Mouse (Mus musculus) heart, postnatal 0 days (tissue): ENCODE measurements around the gene Tox3. TPM values are rescaled to one million over a fixed set of nuclear protein-coding genes. Genes with fewer than 3 reads are reported as not detected.

Source experiments
- ATAC-seq: fragments of 200-750 bp; cut with Nextera tagmentation; 2 replicates; pipeline ENCODE4 v1.8.0; 2017; ENCODE audit warnings: low read depth, moderate number of reproducible peaks, moderate library complexity; ENCODE audit not compliant: insufficient read depth
- DNase-seq: peaks from one replicate; pipeline ENCODE4 v3.0.0-alpha.2; 2016; ENCODE audit warnings: low spot score
- H3K27ac ChIP-seq: fragments of 300-500 bp; sonication (generic); 2 replicates; pipeline ENCODE4 v1.5.1; 2014; ENCODE audit warnings: low read depth, mild to moderate bottlenecking
- H3K27me3 ChIP-seq: fragments of 300-500 bp; sonication (generic); 2 replicates; pipeline ENCODE4 v1.6.1; 2014; ENCODE audit warnings: low read length, mixed read lengths; ENCODE audit not compliant: control insufficient read depth, insufficient read depth
- H3K36me3 ChIP-seq: fragments of 300-500 bp; sonication (generic); replicated peaks from 2 replicates; pipeline ENCODE4 v1.6.1; 2014; ENCODE audit warnings: low read length, mixed read lengths; ENCODE audit not compliant: control insufficient read depth, insufficient read depth
- H3K4me1 ChIP-seq: fragments of 300-500 bp; sonication (generic); 2 replicates; pipeline ENCODE4 v1.6.1; 2014; ENCODE audit warnings: antibody characterized with exemption; ENCODE audit not compliant: control insufficient read depth, insufficient read depth
- H3K4me2 ChIP-seq: fragments of 300-500 bp; sonication (generic); 2 replicates; pipeline ENCODE4 v1.6.1; 2014; ENCODE audit warnings: low read depth, mild to moderate bottlenecking, low read length, moderate library complexity
- H3K4me3 ChIP-seq: fragments of 300-500 bp; sonication (generic); 2 replicates; pipeline ENCODE4 v1.5.1; 2014; ENCODE audit warnings: low read depth, low read length
- H3K9ac ChIP-seq: fragments of 300-500 bp; sonication (generic); replicated peaks from 2 replicates; pipeline ENCODE4 v1.6.1; 2014; ENCODE audit warnings: low read depth, low read length, mixed read lengths
- H3K9me3 ChIP-seq: fragments of 300-500 bp; sonication (generic); replicated peaks from 2 replicates; pipeline ENCODE4 v1.6.1; 2016; ENCODE audit warnings: low read length; ENCODE audit not compliant: control insufficient read depth
- CTCF ChIP-seq: IDR thresholded peaks from 2 replicates; pipeline ENCODE4 v1.5.1; 2016; ENCODE audit warnings: antibody characterized with exemption, control low read depth, low read depth
- EP300 ChIP-seq: IDR thresholded peaks from 2 replicates; pipeline ENCODE4 v1.6.1; 2016; ENCODE audit warnings: antibody characterized with exemption, low read depth
- WGBS: fragments of 180-500 bp; shearing (Covaris S2); extraction: QIAGEN DNeasy Blood & Tissue Kit; methylation state at CpG from one replicate; pipeline ENCODE4 v1.1.7; 2014; 5-methylcytosine and 5-hydroxymethylcytosine counted together
- polyA plus RNA-seq: library from polyadenylated mRNA; unstranded; fragments of >200 nt; fragmentation: Nextera tagmentation; extraction: Ambion mirVana; gene quantifications from 2 replicates; pipeline ENCODE4 v1.2.1, GENCODE M21; 2015
- total RNA-seq: library from RNA; depleted of rRNA; stranded (reverse); fragments of >200 nt; gene quantifications from 2 replicates; pipeline ENCODE4 v1.2.3, GENCODE M21; 2014; ENCODE audit warnings: low replicate concordance

Tox3 gene
- total and polyA plus RNA-seq, 2 experiments from 2014 or later, result 7.1 to 17.1 TPM

- DNase-seq, result no peak
- TF ChIP-seq CTCF, result no peak
- no peak for TF ChIP-seq EP300
- Histone ChIP-seq H3K4me3 (no peak overlapping the region), H3K36me3 (no peaks in the 10 kb centered on the region), H3K27me3 (no peaks in the 10 kb centered on the region), H3K27ac (no peak overlapping the region), H3K9me3 (no peaks in the 10 kb centered on the region), H3K4me1 (no peaks in the 10 kb centered on the region; the same call in 1 of the 2 replicates), H3K4me2 (no peak overlapping the region), H3K9ac (no peak overlapping the region)
- 71% methylated on average over 3 of the region's 3 CpGs for WGBS
- no peak for ATAC-seq
Observed at GRCm38 (mm10) chr8:90294061-90294460, 54.1 kb downstream of the Tox3 start.

- Histone ChIP-seq H3K4me2 (no peak overlapping the region), H3K9ac (no peak overlapping the region), H3K36me3 (no peaks in the 10 kb centered on the region), H3K27ac (no peak overlapping the region), H3K27me3 (no peaks in the 10 kb centered on the region), H3K4me3 (no peak overlapping the region), H3K4me1 (peaks cover 6% of the 10 kb centered on the region), H3K9me3 (no peaks in the 10 kb centered on the region)
- DNase-seq (no peak), ATAC-seq (no peak)
- WGBS, result 61% methylated on average over 6 of the region's 6 CpGs
- TF ChIP-seq CTCF (no peak), EP300 (no peak)
Observed at GRCm38 (mm10) chr8:90290811-90291210, 57.3 kb downstream of the Tox3 start.

GRCm38 (mm10) chr8:90276722-90277121 lies 71.4 kb downstream of the Tox3 start:
- Histone ChIP-seq H3K4me3 (no peak overlapping the region), H3K4me1 (no peaks in the 10 kb centered on the region), H3K4me2 (no peak overlapping the region), H3K27ac (no peak overlapping the region), H3K27me3 (no peaks in the 10 kb centered on the region), H3K9me3 (no peaks in the 10 kb centered on the region), H3K36me3 (no peaks in the 10 kb centered on the region), H3K9ac (no peak overlapping the region)
- DNase-seq, result no peak
- no peak for ATAC-seq
- TF ChIP-seq CTCF, result no peak
- no peak for TF ChIP-seq EP300
- 91% methylated on average over 9 of the region's 9 CpGs for WGBS

- peaks cover 7% of the 10 kb centered on the region; the same call in 1 of the 2 replicates for H3K36me3 ChIP-seq
- H3K27me3 ChIP-seq, result no peaks in the 10 kb centered on the region
- no peaks in the 10 kb centered on the region for H3K4me1 ChIP-seq
- H3K9ac ChIP-seq, result no peak overlapping the region
- DNase-seq, result no peak
- no peaks in the 10 kb centered on the region for H3K9me3 ChIP-seq
- H3K4me3 ChIP-seq, result no peak overlapping the region
- ATAC-seq, result no peak
- H3K27ac ChIP-seq, result no peak overlapping the region
- no peak for TF ChIP-seq EP300
- no peak for TF ChIP-seq CTCF
- no peak overlapping the region for H3K4me2 ChIP-seq
- WGBS, result 64% methylated on average over 7 of the region's 7 CpGs
Observed at GRCm38 (mm10) chr8:90273182-90273581, 75.0 kb downstream of the Tox3 start.

- Histone ChIP-seq H3K4me1 (no peaks in the 10 kb centered on the region), H3K27me3 (no peaks in the 10 kb centered on the region), H3K27ac (no peak overlapping the region), H3K4me3 (no peak overlapping the region), H3K9ac (no peak overlapping the region), H3K4me2 (no peak overlapping the region), H3K9me3 (no peaks in the 10 kb centered on the region), H3K36me3 (peaks cover 7% of the 10 kb centered on the region; the same call in 1 of the 2 replicates)
- TF ChIP-seq EP300 (no peak), CTCF (no peak)
- no peak for DNase-seq
- ATAC-seq, result no peak
- WGBS, result 91% methylated on average over 10 of the region's 10 CpGs
Observed at GRCm38 (mm10) chr8:90271920-90272319, 76.2 kb downstream of the Tox3 start.

GRCm38 (mm10) chr8:90267698-90268256 lies 80.4 kb downstream of the Tox3 start:
- Histone ChIP-seq H3K9me3 (no peaks in the 10 kb centered on the region), H3K27me3 (no peaks in the 10 kb centered on the region), H3K36me3 (peaks cover 7% of the 10 kb centered on the region; the same call in 1 of the 2 replicates), H3K9ac (no peak overlapping the region), H3K4me1 (no peaks in the 10 kb centered on the region), H3K27ac (no peak overlapping the region), H3K4me3 (no peak overlapping the region), H3K4me2 (no peak overlapping the region)
- no peak for TF ChIP-seq EP300
- no peak for TF ChIP-seq CTCF
- DNase-seq (no peak), ATAC-seq (no peak)
- WGBS, result 80% methylated on average over 12 of the region's 12 CpGs
